Mouse (Mus musculus) intestine, postnatal 0 days (tissue): ENCODE results near the gene Rab5c. TPM values are rescaled to one million over a fixed set of nuclear protein-coding genes. Genes with fewer than 3 reads are reported as not detected.

Experiments
- ATAC-seq: fragments of 200-750 bp; cut with Nextera tagmentation; 2 replicates; pipeline ENCODE4 v1.8.0; 2017; ENCODE audit warnings: mild to moderate bottlenecking, moderate TSS enrichment, moderate library complexity
- H3K27ac ChIP-seq: fragments of 300-500 bp; sonication (generic); 2 replicates; pipeline ENCODE4 v1.5.1; 2014; ENCODE audit warnings: mild to moderate bottlenecking, low read depth, low read length, moderate library complexity
- H3K27me3 ChIP-seq: fragments of 300-500 bp; sonication (generic); replicated peaks from 2 replicates; pipeline ENCODE4 v1.6.1; 2014; ENCODE audit warnings: low read length, mixed read lengths; ENCODE audit not compliant: control insufficient read depth, insufficient read depth
- H3K36me3 ChIP-seq: fragments of 300-500 bp; sonication (generic); 2 replicates; pipeline ENCODE4 v1.6.1; 2014; ENCODE audit warnings: mild to moderate bottlenecking, moderate library complexity; ENCODE audit not compliant: control insufficient read depth, insufficient read depth
- H3K4me1 ChIP-seq: fragments of 300-500 bp; sonication (generic); replicated peaks from 2 replicates; pipeline ENCODE4 v1.6.1; 2014; ENCODE audit warnings: antibody characterized with exemption, low read length, mixed read lengths; ENCODE audit not compliant: control insufficient read depth, insufficient read depth
- H3K4me2 ChIP-seq: fragments of 300-500 bp; sonication (generic); replicated peaks from 2 replicates; pipeline ENCODE4 v1.6.1; 2014; ENCODE audit warnings: low read depth, mild to moderate bottlenecking, moderate library complexity
- H3K4me3 ChIP-seq: fragments of 300-500 bp; sonication (generic); 2 replicates; pipeline ENCODE4 v1.5.1; 2014; ENCODE audit warnings: low read depth, low read length
- H3K9ac ChIP-seq: fragments of 300-500 bp; sonication (generic); 2 replicates; pipeline ENCODE4 v1.6.1; 2014; ENCODE audit warnings: mild to moderate bottlenecking, low read depth, low read length
- H3K9me3 ChIP-seq: fragments of 300-500 bp; sonication (generic); 2 replicates; pipeline ENCODE4 v1.6.1; 2016; ENCODE audit warnings: mixed run types; ENCODE audit not compliant: control insufficient read depth
- CTCF ChIP-seq: sonication (generic); IDR thresholded peaks from 2 replicates; pipeline ENCODE4 v1.5.1; 2016; ENCODE audit warnings: low read depth, mild to moderate bottlenecking, control low read depth, antibody characterized with exemption, moderate library complexity
- WGBS: fragments of 180-500 bp; shearing (Covaris S2); extraction: QIAGEN DNeasy Blood & Tissue Kit; methylation state at CpG from one replicate; pipeline ENCODE4 v1.1.7; 2014; 5-methylcytosine and 5-hydroxymethylcytosine counted together
- polyA plus RNA-seq: library from polyadenylated mRNA; unstranded; fragments of >200 nt; fragmentation: Nextera tagmentation; extraction: Ambion mirVana; gene quantifications from 2 replicates; pipeline ENCODE4 v1.2.1, GENCODE M21; 2015

Gene Rab5c
- polyA plus RNA-seq, result 62.2 and 62.7 TPM in 2 replicates

- H3K27ac ChIP-seq, result peak within 1 kb of the TSS; percentile 95
- ATAC-seq, result peak; percentile 99
- peak within 1 kb of the TSS; percentile 99 for H3K9ac ChIP-seq
- TF ChIP-seq CTCF, result peak; percentile 20; the same call in 1 of the 2 replicates
- under 1% methylated on average over 39 of the region's 39 CpGs for WGBS
- no peaks in the 10 kb centered on the region for H3K4me1 ChIP-seq
- H3K36me3 ChIP-seq, result peaks cover 7% of the 10 kb centered on the region; the same call in 1 of the 2 replicates
- H3K4me3 ChIP-seq, result peak within 1 kb of the TSS; percentile 98
- no peaks in the 10 kb centered on the region for H3K9me3 ChIP-seq
- H3K4me2 ChIP-seq, result peak within 1 kb of the TSS; percentile 77
- H3K27me3 ChIP-seq, result no peaks in the 10 kb centered on the region
These were observed at the start of gene Rab5c for GRCm38 (mm10) chr11:100738066-100738604. Rab5c (minus strand) TSS chr11:100738215.

- no peak overlapping the region for H3K27ac ChIP-seq
- H3K4me2 ChIP-seq, result no peak overlapping the region
- H3K27me3 ChIP-seq, result no peaks in the 10 kb centered on the region
- H3K9me3 ChIP-seq, result no peaks in the 10 kb centered on the region
- no peak overlapping the region for H3K9ac ChIP-seq
- TF ChIP-seq CTCF, result no peak
- 85% methylated on average over 2 of the region's 2 CpGs for WGBS
- no peaks in the 10 kb centered on the region for H3K4me1 ChIP-seq
- H3K4me3 ChIP-seq, result no peak overlapping the region
- no peak for ATAC-seq
- peaks cover 76% of the 10 kb centered on the region for H3K36me3 ChIP-seq
These were observed 47.8 kb upstream of the Rab5c start for GRCm38 (mm10) chr11:100785774-100786173.

GRCm38 (mm10) chr11:100784286-100784685 is 46.3 kb upstream of the Rab5c start:
- Histone ChIP-seq H3K27me3 (no peaks in the 10 kb centered on the region), H3K9me3 (no peaks in the 10 kb centered on the region), H3K27ac (no peak overlapping the region), H3K4me3 (no peak overlapping the region), H3K36me3 (peaks cover 73% of the 10 kb centered on the region), H3K9ac (no peak overlapping the region), H3K4me2 (no peak overlapping the region), H3K4me1 (no peaks in the 10 kb centered on the region)
- ATAC-seq, result no peak
- WGBS, result 91% methylated on average over 8 of the region's 8 CpGs
- no peak for TF ChIP-seq CTCF

- Histone ChIP-seq H3K4me2 (no peak overlapping the region), H3K36me3 (peaks cover 62% of the 10 kb centered on the region), H3K9ac (no peak overlapping the region), H3K27me3 (no peaks in the 10 kb centered on the region), H3K27ac (no peak overlapping the region), H3K4me1 (no peaks in the 10 kb centered on the region), H3K4me3 (no peak overlapping the region), H3K9me3 (no peaks in the 10 kb centered on the region)
- ATAC-seq, result no peak
- TF ChIP-seq CTCF, result no peak
- WGBS, result 81% methylated on average over 13 of the region's 13 CpGs
These were observed 44.6 kb upstream of the Rab5c start for GRCm38 (mm10) chr11:100782568-100782967.

DNA sequence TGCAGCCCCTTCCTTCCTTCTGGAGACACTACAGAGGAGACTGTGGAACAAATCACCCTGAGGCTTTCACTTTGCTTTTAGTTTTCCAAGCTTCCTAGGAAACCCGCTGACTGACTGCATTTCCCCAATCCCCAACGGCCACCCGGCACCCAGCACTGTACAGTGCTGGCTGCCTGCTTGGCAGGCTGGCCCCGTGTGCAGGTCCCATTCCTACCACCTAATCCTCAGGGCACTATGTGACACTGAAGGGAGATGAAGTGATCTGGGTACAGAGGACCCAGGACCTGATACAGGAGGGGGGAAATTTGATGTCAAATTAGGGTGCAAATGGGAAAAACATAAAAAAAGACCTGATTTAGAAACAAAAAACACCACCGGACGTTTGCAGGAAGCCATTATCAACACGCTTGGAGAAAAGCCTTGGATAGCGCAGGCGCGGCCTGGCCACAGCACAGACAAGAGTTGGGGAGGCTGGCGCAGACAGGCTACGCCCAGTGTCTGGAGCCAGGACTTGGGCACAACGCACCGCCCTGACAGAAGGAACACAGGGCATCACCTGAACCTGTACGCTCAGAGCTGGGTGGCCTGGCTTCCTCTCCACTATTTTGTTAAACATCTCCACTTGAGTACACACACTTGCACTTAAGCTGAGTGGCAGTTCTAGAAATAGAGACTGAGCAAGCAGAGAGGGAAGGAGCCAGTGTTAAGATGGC is 43.9 kb upstream of the Rab5c start:
- no peaks in the 10 kb centered on the region for H3K4me1 ChIP-seq
- no peak for ATAC-seq
- no peaks in the 10 kb centered on the region for H3K9me3 ChIP-seq
- no peaks in the 10 kb centered on the region for H3K27me3 ChIP-seq
- no peak overlapping the region for H3K27ac ChIP-seq
- H3K9ac ChIP-seq, result no peak overlapping the region
- no peak for TF ChIP-seq CTCF
- H3K4me2 ChIP-seq, result no peak overlapping the region
- H3K4me3 ChIP-seq, result no peak overlapping the region
- 85% methylated on average over 15 of the region's 15 CpGs for WGBS
- peaks cover 56% of the 10 kb centered on the region for H3K36me3 ChIP-seq

- Histone ChIP-seq H3K36me3 (peaks cover 48% of the 10 kb centered on the region), H3K27me3 (no peaks in the 10 kb centered on the region), H3K27ac (no peak overlapping the region), H3K9ac (no peak overlapping the region), H3K4me2 (no peak overlapping the region), H3K4me1 (no peaks in the 10 kb centered on the region), H3K4me3 (no peak overlapping the region), H3K9me3 (no peaks in the 10 kb centered on the region)
- no peak for ATAC-seq
- no peak for TF ChIP-seq CTCF
- WGBS, result 86% methylated on average over 8 of the region's 8 CpGs
These were observed 42.2 kb upstream of the Rab5c start for GRCm38 (mm10) chr11:100780247-100780646.
